Mouse (Mus musculus): ENCODE results near the gene Srp54c.

- TF ChIP-seq POLR2A (IDR thresholded peaks at IDR 0.05; ENCODE audit: extremely low read depth, insufficient read depth, low read length) (no peak), CTCF (IDR thresholded peaks at IDR 0.05; ENCODE audit: low read depth, low read length) (no peak)
These were observed 69.4 kb downstream of the Srp54c start, which contains the start of gene 1110008L16Rik for GRCm38 (mm10) chr12:55299336-55299735.

Data from liver, adult 2 months (tissue).